Mouse (Mus musculus): ENCODE measurements around the gene Sag. TPM values are rescaled to one million over a fixed set of nuclear protein-coding genes. Genes with fewer than 3 reads are reported as not detected.

Gene Sag
- 0.66 and 1.0 TPM in 2 replicates for polyA plus RNA-seq (2012; rRNA removed)

DNA sequence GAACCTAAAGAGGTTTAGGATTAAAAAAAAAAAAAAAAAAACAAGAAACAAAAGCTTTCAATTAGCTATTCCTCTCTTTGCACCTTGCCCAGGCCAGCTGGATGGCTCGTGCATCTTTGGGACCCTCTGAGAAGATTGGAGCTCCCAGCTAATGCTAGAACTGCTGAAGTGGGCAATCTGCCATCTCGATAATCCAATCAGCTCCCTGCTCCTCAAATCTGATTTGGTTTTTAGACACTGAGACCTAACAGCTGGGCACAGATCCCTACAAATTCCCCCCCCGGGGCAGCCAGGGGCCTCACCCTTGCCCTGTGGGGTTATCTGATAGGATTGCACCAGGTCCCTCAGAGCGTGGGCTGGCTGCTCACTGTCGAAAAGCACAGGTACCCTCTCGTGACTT lies at the start of gene Sag:
Sag (plus strand) TSS at position 105 of the 400 bp plus-strand sequence.

DNA sequence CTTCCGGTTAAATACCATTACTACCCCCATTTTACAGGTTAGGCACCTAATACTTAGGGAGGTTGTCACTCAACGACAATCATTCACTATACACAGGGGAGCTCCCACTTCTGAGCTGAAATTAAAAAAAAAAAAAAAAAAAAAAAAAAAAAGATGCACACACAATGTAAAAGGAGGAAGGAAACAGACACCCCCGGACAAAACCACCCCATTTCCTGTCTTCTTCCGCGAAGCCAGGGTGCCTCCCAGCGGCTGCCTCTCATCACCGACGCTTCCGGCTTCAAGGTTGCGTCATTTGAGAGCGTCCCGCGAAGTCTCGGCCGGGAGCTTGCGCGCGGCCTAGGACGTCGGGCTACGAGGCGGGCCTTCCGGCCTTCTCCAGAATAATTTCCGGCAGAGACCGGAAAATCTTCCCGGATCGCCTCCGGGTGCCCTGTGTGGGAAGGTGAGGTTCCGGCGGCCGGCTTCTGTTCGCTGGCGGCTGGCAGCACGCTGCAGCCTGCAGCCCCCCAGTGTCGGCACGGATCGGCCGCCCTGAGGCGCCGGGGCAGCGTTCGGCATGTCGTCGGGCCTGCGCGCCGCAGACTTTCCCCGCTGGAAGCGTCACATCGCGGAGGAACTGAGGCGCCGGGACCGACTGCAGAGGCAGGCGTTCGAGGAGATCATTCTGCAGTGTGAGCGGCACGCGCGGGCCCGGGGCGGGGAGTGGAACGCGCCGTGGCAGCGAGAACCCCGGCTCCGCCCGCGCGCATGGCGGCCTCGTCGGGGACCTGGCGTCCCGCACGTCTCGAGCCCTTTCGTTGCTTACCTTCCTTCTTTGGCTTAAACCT lies 47.6 kb upstream of the Sag start, which contains the start of gene Atg16l1:
Atg16l1 (plus strand) TSS at position 230 of the 830 bp plus-strand sequence.

DNA sequence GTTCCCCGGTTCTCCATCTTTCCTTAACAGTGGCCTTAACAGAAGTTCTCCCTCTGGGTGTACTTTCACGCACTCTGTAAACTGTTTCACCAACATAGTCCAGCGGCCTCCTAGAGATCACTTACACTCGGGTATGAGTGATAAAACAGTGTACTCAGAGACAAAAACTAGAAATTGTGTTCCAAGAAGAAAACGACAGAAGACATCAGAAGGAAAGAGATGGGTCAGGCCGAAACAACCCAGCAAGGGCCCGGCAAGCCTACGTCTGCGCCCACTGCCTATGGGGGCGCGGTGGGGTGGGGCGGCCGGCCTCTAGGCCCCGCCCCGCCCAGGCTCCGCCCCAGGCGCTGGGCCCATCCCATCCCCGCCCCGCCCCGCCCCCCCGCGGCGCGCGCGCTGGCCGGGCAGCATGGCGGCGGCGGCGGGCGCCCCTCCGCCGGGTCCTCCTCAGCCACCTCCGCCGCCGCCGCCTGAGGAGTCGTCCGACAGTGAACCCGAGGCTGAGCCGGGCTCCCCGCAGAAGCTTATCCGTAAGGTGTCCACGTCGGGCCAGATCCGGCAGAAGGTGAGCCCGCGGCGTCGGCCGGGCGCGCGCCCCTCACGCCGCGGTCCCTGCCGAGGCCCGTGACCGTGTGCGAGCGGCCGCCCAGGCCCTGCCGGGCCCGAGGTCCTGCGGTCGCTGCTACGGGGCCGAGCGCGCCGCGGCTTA lies 49.6 kb downstream of the Sag start, which contains the start of gene Dgkd:
Dgkd (plus strand) TSS at position 396 of the 709 bp plus-strand sequence.

Other genes starting within 250 kb of the Sag start
- gene Ngef, start 229.8 kb upstream of the Sag start, polyA plus RNA-seq (2012; rRNA removed) = 33.7 and 46.3 TPM in 2 replicates
- 5.2 and 6.0 TPM in 2 replicates for gene Inpp5d, start 183.4 kb upstream of the Sag start, polyA plus RNA-seq (2012; rRNA removed)
- 94.1 and 96.9 TPM in 2 replicates for gene Atg16l1, start 47.8 kb upstream of the Sag start, polyA plus RNA-seq (2012; rRNA removed)
- 60.5 and 61.1 TPM in 2 replicates for gene Dgkd, start 49.6 kb downstream of the Sag start, polyA plus RNA-seq (2012; rRNA removed)
- 20.3 and 20.4 TPM in 2 replicates for gene Usp40, start 204.9 kb downstream of the Sag start, polyA plus RNA-seq (2012; rRNA removed)

Data from central nervous system, embryonic 18 days (tissue).